Mouse (Mus musculus): ENCODE data around the gene Wfikkn1.

Wfikkn1 gene

GRCm38 (mm10) chr17:25839455-25840235 lies 41.0 kb downstream of the Wfikkn1 start:
- CTCF ChIA-PET: no interaction called here

- CTCF ChIA-PET: no interaction called here
These were observed 41.8 kb downstream of the Wfikkn1 start for GRCm38 (mm10) chr17:25838904-25839303.

- CTCF ChIA-PET: no interaction called here
These were observed 43.1 kb downstream of the Wfikkn1 start for GRCm38 (mm10) chr17:25837533-25837932.

GRCm38 (mm10) chr17:25837076-25837410 lies 43.6 kb downstream of the Wfikkn1 start, which contains the start of gene Rhbdl1:
Gene Rhbdl1, minus strand, starts transcription at chr17:25837295.
- CTCF ChIA-PET: no interaction called here

GRCm38 (mm10) chr17:25836397-25837075 lies 44.1 kb downstream of the Wfikkn1 start:
- CTCF ChIA-PET: no interaction called here

- CTCF ChIA-PET: no interaction called here
These were observed 44.8 kb downstream of the Wfikkn1 start for GRCm38 (mm10) chr17:25835816-25836215.

- CTCF ChIA-PET: interaction anchor here (0.6 kb wide), 1 partner anchor 9 kb away, joined by 3 read pairs; the partner anchor contains the start of gene Rhot2
These were observed 45.4 kb downstream of the Wfikkn1 start for GRCm38 (mm10) chr17:25835301-25835700.

GRCm38 (mm10) chr17:25834595-25835222 lies 45.9 kb downstream of the Wfikkn1 start:
- CTCF ChIA-PET: interaction anchor here (0.5 to 0.7 kb wide), 4 partner anchors 8 to 61 kb away, joined by 3 read pairs; partner anchors contain the start of gene Rhot2

GRCm38 (mm10) chr17:25833961-25834594 lies 46.6 kb downstream of the Wfikkn1 start:
- CTCF ChIA-PET: interaction anchor here (0.5 to 1.4 kb wide), 4 partner anchors 8 to 60 kb away, joined by 3 to 4 read pairs (median 3); no protein-coding TSS in a partner anchor

GRCm38 (mm10) chr17:25833291-25833663 lies 47.4 kb downstream of the Wfikkn1 start, which contains the start of gene Stub1:
Gene Stub1, minus strand, starts transcription at chr17:25833404.
- CTCF ChIA-PET: interaction anchor here (0.5 to 1.4 kb wide), 4 partner anchors 15 to 58 kb away, joined by 3 to 4 read pairs (median 4); no protein-coding TSS in a partner anchor

- CTCF ChIA-PET: interaction anchor here (0.6 to 1.4 kb wide), 4 partner anchors 15 to 29 kb away, joined by 3 to 4 read pairs (median 3); no protein-coding TSS in a partner anchor
These were observed 48.0 kb downstream of the Wfikkn1 start for GRCm38 (mm10) chr17:25832436-25833290.

GRCm38 (mm10) chr17:25831451-25832281 lies 49.0 kb downstream of the Wfikkn1 start:
- CTCF ChIA-PET: no interaction called here

- CTCF ChIA-PET: interaction anchor here (0.7 kb wide), 1 partner anchor 210 kb away, joined by 5 read pairs; no protein-coding TSS in a partner anchor
These were observed 49.7 kb downstream of the Wfikkn1 start for GRCm38 (mm10) chr17:25830806-25831431.

GRCm38 (mm10) chr17:25830200-25830753 lies 50.4 kb downstream of the Wfikkn1 start:
- CTCF ChIA-PET: no interaction called here

GRCm38 (mm10) chr17:25829558-25830017 lies 51.1 kb downstream of the Wfikkn1 start:
- CTCF ChIA-PET: no interaction called here

GRCm38 (mm10) chr17:25828712-25829557 lies 51.7 kb downstream of the Wfikkn1 start, which contains the start of gene Jmjd8:
Gene Jmjd8, plus strand, starts transcription at chr17:25828867.
- CTCF ChIA-PET: interaction anchor here (0.7 kb wide), 1 partner anchor 21 kb away, joined by 3 read pairs; no protein-coding TSS in a partner anchor

- CTCF ChIA-PET: interaction anchor here (0.7 kb wide), 1 partner anchor 21 kb away, joined by 3 read pairs; no protein-coding TSS in a partner anchor
These were observed 52.4 kb downstream of the Wfikkn1 start for GRCm38 (mm10) chr17:25828223-25828594.

All from spleen, embryonic (tissue).